Mouse (Mus musculus) naive thymus-derived CD4-positive, alpha-beta T cell, adult 5 months (primary cell): ENCODE data around the gene Golt1a. TPM values are rescaled to one million over a fixed set of nuclear protein-coding genes. Genes with fewer than 3 reads are reported as not detected.

ENCODE experiments used
- polyA plus RNA-seq: library from polyadenylated mRNA; unstranded; fragments of 100-300 nt; shearing (Covaris generic); gene quantifications from one replicate; pipeline ENCODE4 v1.2.1, GENCODE M21; 2017

Golt1a gene
- polyA plus RNA-seq = not detected

DNA sequence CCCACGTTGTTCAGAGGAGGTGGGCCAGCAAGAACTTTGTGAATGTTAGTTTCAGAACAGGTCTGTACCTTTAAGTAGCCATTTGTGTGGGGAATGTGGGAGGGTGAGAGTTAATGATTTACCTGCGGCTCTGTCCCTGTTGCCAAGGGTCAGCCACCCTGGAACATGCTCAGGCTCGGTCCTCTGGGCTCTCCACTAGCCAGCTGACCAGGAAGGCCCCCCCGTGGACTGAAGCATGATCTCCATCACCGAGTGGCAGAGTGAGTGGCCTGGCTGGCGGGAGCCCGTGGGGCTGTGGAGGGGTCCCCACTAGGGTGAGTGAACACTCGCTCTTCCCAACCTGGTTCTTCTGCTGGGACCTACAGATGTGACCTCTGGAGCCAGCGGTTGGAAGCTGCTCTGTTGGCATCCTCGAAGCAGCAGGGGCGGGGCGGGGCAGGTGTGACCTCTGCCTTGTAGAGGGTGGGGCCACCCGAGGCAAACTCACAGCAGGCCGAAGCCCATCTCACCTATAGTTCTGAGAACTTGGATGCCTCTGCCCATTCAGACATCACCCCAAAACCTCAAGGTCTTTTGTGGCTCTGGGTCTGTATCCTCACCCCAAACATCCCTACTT is at the start of gene Golt1a:
Golt1a (plus strand) TSS at position 149 of the 616 bp plus-strand sequence.

DNA sequence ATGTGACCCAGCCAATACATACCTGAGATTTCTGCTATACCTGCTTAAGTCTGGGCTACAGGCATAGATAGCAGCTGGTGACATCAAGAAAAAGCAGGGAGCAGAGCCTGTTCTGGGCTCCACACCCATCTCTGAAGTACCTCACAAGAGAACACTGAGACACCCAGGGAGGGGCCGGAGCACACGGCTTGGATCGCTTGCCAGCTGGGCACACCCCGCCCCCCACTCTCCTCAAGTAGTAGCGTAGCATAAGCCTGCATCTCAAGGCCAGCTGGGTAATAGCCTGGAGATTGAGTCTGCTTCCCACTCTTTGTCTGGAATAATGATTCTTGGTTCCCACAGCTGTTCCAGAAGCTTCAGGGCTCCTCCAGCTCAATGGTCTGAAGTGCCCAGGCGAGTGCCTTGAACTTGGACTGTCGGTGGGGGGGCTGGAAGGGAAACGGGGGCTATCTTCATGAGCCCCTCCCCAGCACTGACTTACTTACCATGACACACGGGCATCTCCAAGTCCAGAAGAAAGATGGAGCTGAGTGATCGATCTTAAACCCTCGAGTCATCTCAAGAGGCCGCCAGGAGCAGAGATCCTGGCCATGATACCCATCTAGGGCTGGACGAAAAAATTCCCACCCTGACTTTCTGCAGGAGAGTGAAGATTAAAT is 11.8 kb downstream of the Golt1a start, which contains the start of gene Kiss1:
Kiss1 (plus strand) TSS at position 609 of the 659 bp plus-strand sequence.

DNA sequence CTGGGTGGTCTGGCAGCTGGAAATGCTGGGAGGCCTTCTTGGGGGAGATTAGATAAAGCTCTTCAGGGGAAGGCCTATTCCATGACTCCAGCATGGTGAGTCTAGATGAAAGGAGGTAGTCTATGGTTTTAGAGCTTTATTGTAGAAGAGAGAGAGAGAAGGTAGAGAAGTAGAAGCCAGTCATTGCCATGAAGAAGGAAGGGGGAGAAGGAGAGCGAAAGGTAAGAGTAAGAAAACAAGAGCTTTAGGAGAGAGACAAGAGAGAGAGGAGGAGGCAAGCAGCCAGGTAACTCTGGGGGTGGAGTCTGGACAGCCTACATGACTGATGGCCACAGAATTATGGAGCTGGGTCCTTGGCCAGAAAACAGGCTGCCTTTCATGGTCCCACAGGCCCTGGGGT is 40.6 kb downstream of the Golt1a start, which contains the start of gene Ren1:
Ren1 (plus strand) TSS at position 301 of the 400 bp plus-strand sequence.

DNA sequence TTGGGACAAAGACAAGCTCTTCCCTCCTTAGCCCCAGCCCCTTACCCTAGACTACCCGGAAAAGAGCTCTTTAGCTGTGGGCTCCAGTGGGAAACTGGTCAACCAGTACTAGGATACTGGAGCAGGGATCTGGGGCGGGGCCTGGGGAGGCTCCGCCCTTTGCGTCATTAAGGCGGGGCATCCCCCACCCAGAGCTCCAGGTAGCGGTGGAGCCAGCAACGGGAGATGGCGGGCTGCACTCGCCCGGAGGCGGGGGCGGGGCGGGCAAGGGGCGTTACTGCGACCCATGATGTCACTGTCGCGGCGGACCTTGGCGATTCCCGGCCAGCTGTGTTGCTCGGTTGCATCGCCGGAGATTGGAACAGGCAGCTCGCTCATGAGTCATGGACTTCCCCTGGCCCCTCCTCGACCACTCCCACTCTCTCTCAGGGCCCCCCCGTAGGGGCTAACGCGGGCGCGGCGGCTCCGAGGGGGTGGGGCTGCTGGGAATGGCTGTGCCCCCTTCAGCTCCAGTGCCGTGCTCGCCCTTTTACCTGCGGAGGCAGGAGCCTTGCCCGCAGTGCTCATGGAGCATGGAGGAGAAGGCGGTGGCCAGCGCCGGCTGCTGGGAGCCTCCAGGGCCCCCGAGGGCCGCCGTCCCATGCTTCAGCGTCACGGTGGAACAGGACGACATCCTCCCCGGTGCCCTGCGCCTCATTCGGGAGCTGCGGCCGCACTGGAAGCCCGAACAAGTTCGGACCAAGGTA is 53.8 kb downstream of the Golt1a start, which contains the start of gene Etnk2:
Etnk2 (plus strand) TSS at position 297 of the 746 bp plus-strand sequence.

Other genes with a start within 250 kb of the Golt1a start
- 48.1 TPM for gene Ppp1r15b, start 178.7 kb upstream of the Golt1a start, polyA plus RNA-seq
- 3.1 TPM for gene Plekha6, start 145.6 kb upstream of the Golt1a start, polyA plus RNA-seq
- not detected for gene Kiss1, start 12.1 kb downstream of the Golt1a start, polyA plus RNA-seq
- gene Ren1, start 40.7 kb downstream of the Golt1a start, polyA plus RNA-seq = not detected
- not detected for gene Etnk2, start 53.8 kb downstream of the Golt1a start, polyA plus RNA-seq
- 1.0 TPM for gene Sox13, start 114.6 kb downstream of the Golt1a start, polyA plus RNA-seq